ENCODE assay signal across 27 mouse cellular contexts in the genomic region with DNA sequence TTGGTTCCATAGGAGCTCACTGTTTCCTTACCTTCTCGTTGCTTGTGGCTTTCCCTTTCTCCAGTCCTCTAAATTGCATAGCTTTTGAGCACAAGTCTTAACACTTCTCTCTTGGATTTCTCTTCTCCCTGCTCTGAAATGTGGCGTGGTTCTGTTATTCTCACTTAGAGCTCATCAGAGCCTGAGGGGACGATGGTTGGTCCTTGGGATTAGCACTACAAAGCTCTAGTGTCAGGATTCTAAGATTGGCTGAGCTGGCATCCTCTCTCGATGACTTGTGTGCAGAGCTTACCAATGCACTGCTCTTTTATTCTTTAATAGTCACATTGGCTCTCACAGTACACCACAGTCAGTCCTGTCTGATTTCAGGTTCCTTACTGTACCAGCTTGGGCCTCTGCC. TPM values are rescaled to one million over a fixed set of nuclear protein-coding genes. Genes with fewer than 3 reads are reported as not detected.
DNase-seq lines count a peak whose midpoint lies in the region; ATAC-seq and TF ChIP-seq lines count a peak whose summit lies in the region.
"Had no signal": no experiment of that assay in that cellular context is flagged by ENCODE, and none has a peak within 500 bp of the region (broad histone marks: within the 10 kb centered on the region; RNA-seq: fewer than 3 reads in every experiment).

No protein-coding gene starts in this region.

- ATAC-seq in hindbrain, embryonic 14.5 days (ENCODE audit: low FRiP score), result no peak
- no peak for ATAC-seq in hindbrain, embryonic 11.5 days (ENCODE audit: low FRiP score)
- no peak for ATAC-seq in midbrain, embryonic 16.5 days
- no peak for ATAC-seq in midbrain, postnatal 0 days (ENCODE audit: low FRiP score)
- ATAC-seq: forebrain, embryonic 16.5 days; inflammation-experienced regulatory T-cells, adult 6 months had no signal

- no peaks in the 10 kb centered on the region for H3K9me3 ChIP-seq in hindbrain, embryonic 14.5 days (ENCODE audit: control insufficient read depth, low read length)
- H3K9me3 ChIP-seq in hindbrain, embryonic 11.5 days (ENCODE audit: control insufficient read depth, low read length), result no peaks in the 10 kb centered on the region
- no peaks in the 10 kb centered on the region for H3K9me3 ChIP-seq in midbrain, embryonic 16.5 days (replicated peaks; ENCODE audit: control insufficient read depth, low read length, poor library complexity, severe bottlenecking)
- H3K9me3 ChIP-seq in midbrain, embryonic 10.5 days (replicated peaks), result no peaks in the 10 kb centered on the region
- H3K9me3 ChIP-seq in midbrain, postnatal 0 days (ENCODE audit: low read length), result no peaks in the 10 kb centered on the region
- H3K9me3 ChIP-seq: heart, embryonic 15.5 days; limb, embryonic 13.5 days; liver, embryonic 13.5 days had no signal

- WGBS in hindbrain, embryonic 14.5 days, result 87% methylated on average over 4 of the region's 4 CpGs
- 93% methylated on average over 4 of the region's 4 CpGs for WGBS in hindbrain, embryonic 11.5 days
- 51% methylated on average over 4 of the region's 4 CpGs for WGBS in midbrain, embryonic 16.5 days
- 91% methylated on average over 4 of the region's 4 CpGs for WGBS in midbrain, embryonic 10.5 days
- WGBS in midbrain, postnatal 0 days, result 37% methylated on average over 4 of the region's 4 CpGs

- 0 out of 2 replicates have a peak overlapping the region, but pooled peaks have one; percentile 30 for H3K27ac ChIP-seq in hindbrain, embryonic 14.5 days
- H3K27ac ChIP-seq in hindbrain, embryonic 11.5 days (ENCODE audit: low read depth, low read length), result no peak overlapping the region
- peak overlapping the region; percentile 71; the same call in 1 of the 2 replicates for H3K27ac ChIP-seq in midbrain, embryonic 16.5 days (ENCODE audit: low read length)
- H3K27ac ChIP-seq in midbrain, embryonic 10.5 days (replicated peaks), result no peak overlapping the region
- peak overlapping the region; percentile 21; the same call in 1 of the 2 replicates for H3K27ac ChIP-seq in midbrain, postnatal 0 days (ENCODE audit: low read depth, low read length)
- H3K27ac ChIP-seq: heart, embryonic 15.5 days; limb, embryonic 13.5 days; liver, embryonic 13.5 days had no signal

- DNase-seq in hindbrain, embryonic 14.5 days (ENCODE audit: low spot score), result no peak
- DNase-seq in hindbrain, embryonic 11.5 days (ENCODE audit: low spot score), result no peak
- DNase-seq in midbrain, embryonic 10.5 days (ENCODE audit: low spot score), result no peak
- peak; percentile 54 for DNase-seq in midbrain, postnatal 0 days (ENCODE audit: low spot score)
- DNase-seq in liver, result no peak
- DNase-seq in kidney, adult 9 months, result no peak
- DNase-seq: adrenal gland, adult 2 months; cerebellum, adult 2 months; cerebellum, postnatal 25 days; embryo, embryonic 11 days; gastrocnemius, postnatal 36 days; heart, postnatal 36 days; kidney, adult 2 months; kidney, postnatal 10 days; layer of hippocampus, postnatal 36 days; liver, embryonic 13.5 days; lung, adult 2 months; lung, postnatal 14 days; retina, postnatal 1 day; right cerebral cortex, postnatal 25 days; spleen, adult 18-20 months; thymus, postnatal 14 days had no signal

- H3K36me3 ChIP-seq in hindbrain, embryonic 14.5 days (replicated peaks; ENCODE audit: control insufficient read depth, insufficient read depth), result peaks cover 78% of the 10 kb centered on the region
- peaks cover 13% of the 10 kb centered on the region for H3K36me3 ChIP-seq in hindbrain, embryonic 11.5 days (ENCODE audit: control insufficient read depth, insufficient read depth, low read length)
- H3K36me3 ChIP-seq in midbrain, embryonic 16.5 days (ENCODE audit: control insufficient read depth, insufficient read depth, low read length), result peaks cover 24% of the 10 kb centered on the region
- H3K36me3 ChIP-seq in midbrain, embryonic 10.5 days, result peaks cover 91% of the 10 kb centered on the region
- H3K36me3 ChIP-seq in midbrain, postnatal 0 days (ENCODE audit: insufficient read depth, low read length), result peaks cover 22% of the 10 kb centered on the region

- no peak for TF ChIP-seq CTCF in midbrain, postnatal 0 days (IDR thresholded peaks at IDR 0.05)

- H3K4me1 ChIP-seq in hindbrain, embryonic 14.5 days (replicated peaks; ENCODE audit: control insufficient read depth, insufficient read depth, low read length), result no peaks in the 10 kb centered on the region
- H3K4me1 ChIP-seq in hindbrain, embryonic 11.5 days (replicated peaks; ENCODE audit: control insufficient read depth, insufficient read depth, low read length), result no peaks in the 10 kb centered on the region
- peaks cover 16% of the 10 kb centered on the region for H3K4me1 ChIP-seq in midbrain, embryonic 16.5 days (ENCODE audit: control insufficient read depth, insufficient read depth, low read length)
- H3K4me1 ChIP-seq in midbrain, embryonic 10.5 days, result no peaks in the 10 kb centered on the region
- H3K4me1 ChIP-seq in midbrain, postnatal 0 days (ENCODE audit: insufficient read depth, low read length), result 0 out of 2 replicates have a peak, but pooled peaks cover 3% of the 10 kb centered on the region
- H3K4me1 ChIP-seq: heart, embryonic 15.5 days; limb, embryonic 13.5 days; liver, embryonic 13.5 days had no signal

- no peak overlapping the region for H3K9ac ChIP-seq in hindbrain, embryonic 14.5 days
- H3K9ac ChIP-seq in hindbrain, embryonic 11.5 days (ENCODE audit: low read depth, low read length), result no peak overlapping the region
- no peak overlapping the region for H3K9ac ChIP-seq in midbrain, embryonic 16.5 days (ENCODE audit: low read depth, low read length)
- H3K9ac ChIP-seq in midbrain, postnatal 0 days (replicated peaks; ENCODE audit: low read length, poor library complexity, severe bottlenecking), result no peak overlapping the region
- H3K9ac ChIP-seq: heart, embryonic 15.5 days; limb, embryonic 13.5 days; liver, embryonic 13.5 days had no signal

- H3K4me2 ChIP-seq in hindbrain, embryonic 14.5 days (replicated peaks), result no peak overlapping the region
- no peak overlapping the region for H3K4me2 ChIP-seq in hindbrain, embryonic 11.5 days (replicated peaks; ENCODE audit: low read depth, low read length)
- H3K4me2 ChIP-seq in midbrain, embryonic 16.5 days (ENCODE audit: low read length), result no peak overlapping the region
- H3K4me2 ChIP-seq in midbrain, postnatal 0 days (ENCODE audit: low read depth, low read length, poor library complexity, severe bottlenecking), result no peak overlapping the region
- H3K4me2 ChIP-seq: heart, embryonic 15.5 days; limb, embryonic 13.5 days; liver, embryonic 13.5 days had no signal

- no peak overlapping the region for H3K4me3 ChIP-seq in hindbrain, embryonic 14.5 days (replicated peaks; ENCODE audit: low read length)
- no peak overlapping the region for H3K4me3 ChIP-seq in hindbrain, embryonic 11.5 days (ENCODE audit: low read depth, low read length)
- H3K4me3 ChIP-seq in midbrain, embryonic 16.5 days (ENCODE audit: low read depth, low read length), result no peak overlapping the region
- no peak overlapping the region for H3K4me3 ChIP-seq in midbrain, embryonic 10.5 days
- H3K4me3 ChIP-seq in midbrain, postnatal 0 days (ENCODE audit: low read depth, low read length), result no peak overlapping the region
- H3K4me3 ChIP-seq: heart, embryonic 15.5 days; limb, embryonic 13.5 days; liver, embryonic 13.5 days had no signal

- no peaks in the 10 kb centered on the region for H3K27me3 ChIP-seq in hindbrain, embryonic 14.5 days (ENCODE audit: control insufficient read depth, insufficient read depth, low read length)
- no peaks in the 10 kb centered on the region for H3K27me3 ChIP-seq in hindbrain, embryonic 11.5 days (ENCODE audit: control insufficient read depth, insufficient read depth, low read length)
- H3K27me3 ChIP-seq in midbrain, embryonic 16.5 days (ENCODE audit: control insufficient read depth, insufficient read depth, low read depth, low read length), result no peaks in the 10 kb centered on the region
- H3K27me3 ChIP-seq in midbrain, embryonic 10.5 days (ENCODE audit: low read depth, poor library complexity, severe bottlenecking), result no peaks in the 10 kb centered on the region
- H3K27me3 ChIP-seq in midbrain, postnatal 0 days (ENCODE audit: insufficient read depth, low read length), result no peaks in the 10 kb centered on the region
- H3K27me3 ChIP-seq: heart, embryonic 15.5 days; limb, embryonic 13.5 days; liver, embryonic 13.5 days had no signal

RNA-seq across cellular contexts. Expression of a gene that starts 48.3 kb away (rescaled TPM):
- polyA plus RNA-seq in hindbrain, embryonic 14.5 days (2014; fragmentation: Nextera tagmentation; extraction: Ambion mirVana), result 110 and 129 TPM in 2 replicates
- polyA plus RNA-seq in hindbrain, embryonic 11.5 days (2014; fragmentation: Nextera tagmentation; extraction: Ambion mirVana), result 12.0 and 15.2 TPM in 2 replicates
- 188 and 205 TPM in 2 replicates for polyA plus RNA-seq in midbrain, embryonic 16.5 days (2015; fragmentation: Nextera tagmentation; extraction: Ambion mirVana)
- polyA plus RNA-seq in midbrain, embryonic 10.5 days (2016; fragmentation: Nextera tagmentation; extraction: Ambion mirVana), result 21.3 and 28.5 TPM in 2 replicates
- total RNA-seq in midbrain, postnatal 0 days (2014; rRNA removed), result 645 and 733 TPM in 2 replicates
- polyA plus RNA-seq in midbrain, postnatal 0 days (2015; fragmentation: Nextera tagmentation; extraction: Ambion mirVana), result 241 and 242 TPM in 2 replicates

Comparison
In these comparisons a context has a peak if more than half of its experiments do, and no peak if none do; other contexts are left out.
1. H3K27ac ChIP-seq: peak in hindbrain, embryonic 14.5 days (single experiment), midbrain, embryonic 16.5 days (single experiment) and midbrain, postnatal 0 days (single experiment); none in hindbrain, embryonic 11.5 days (single experiment) and midbrain, embryonic 10.5 days (single experiment).